Mouse (Mus musculus): Measurements from ENCODE around the gene Spock1. TPM values are rescaled to one million over a fixed set of nuclear protein-coding genes. Genes with fewer than 3 reads are reported as not detected.

Gene Spock1
- total RNA-seq (2023) = not detected in 2 replicates

DNA sequence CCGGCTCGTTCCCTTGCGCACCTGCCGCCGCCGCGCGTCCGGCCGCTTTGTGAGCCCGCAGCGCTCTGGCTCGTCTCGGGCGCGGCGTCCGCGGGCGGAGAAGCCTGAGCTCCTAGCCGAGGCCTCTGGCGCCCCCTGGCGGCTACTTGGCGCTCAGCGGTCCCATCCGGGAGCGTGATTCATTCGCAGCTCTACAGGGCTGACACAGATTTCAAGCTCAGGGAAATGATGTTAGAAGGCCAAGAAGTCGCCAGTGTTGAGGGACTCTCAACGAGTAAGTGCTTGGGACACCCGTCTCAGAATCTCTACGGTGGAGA lies at the start of gene Spock1:
TSS of gene Spock1 (minus strand) at position 67 of the 317 bp plus-strand sequence.

Other genes starting within 250 kb of the Spock1 start
- gene Klhl3, start 205.3 kb upstream of the Spock1 start, total RNA-seq (2023) = 0.13 and 0.18 TPM in 2 replicates
- gene Hnrnpa0, start 220.2 kb upstream of the Spock1 start, total RNA-seq (2023) = 65.0 and 90.1 TPM in 2 replicates
- gene Idnk, start 249.3 kb upstream of the Spock1 start, total RNA-seq (2023) = 33.5 and 36.1 TPM in 2 replicates

Measured in neutrophil, adult 65 days (primary cell).